Mouse (Mus musculus) cortical plate, adult 2 months (tissue): Measurements from ENCODE around the gene Tada1. TPM values are rescaled to one million over a fixed set of nuclear protein-coding genes. Genes with fewer than 3 reads are reported as not detected.

ENCODE experiments used
- H3K27ac ChIP-seq: fragments of 200-500 bp; 2 replicates; pipeline ENCODE4 v1.5.1; 2012; ENCODE audit warnings: low read length, control low read depth, inconsistent platforms; ENCODE audit not compliant: insufficient read depth
- H3K4me1 ChIP-seq: fragments of 200-500 bp; 2 replicates; pipeline ENCODE4 v1.6.1; 2011; ENCODE audit warnings: low read length; ENCODE audit not compliant: control insufficient read depth, insufficient read depth
- H3K4me3 ChIP-seq: fragments of 200-500 bp; 2 replicates; pipeline ENCODE4 v1.5.1; 2011; ENCODE audit warnings: mild to moderate bottlenecking, low read length, control low read depth; ENCODE audit not compliant: insufficient read depth
- CTCF ChIP-seq: fragments of 200-500 bp; IDR thresholded peaks from 2 replicates; pipeline ENCODE4 v1.5.1; 2011; ENCODE audit warnings: mild to moderate bottlenecking, control low read depth, low read length; ENCODE audit not compliant: insufficient read depth; ENCODE audit errors: extremely low read depth
- POLR2A ChIP-seq: fragments of 200-500 bp; IDR thresholded peaks from 2 replicates; pipeline ENCODE4 v1.6.1; 2011; ENCODE audit warnings: mild to moderate bottlenecking, low read length, control low read depth; ENCODE audit not compliant: insufficient read depth; ENCODE audit errors: extremely low read depth
- polyA plus RNA-seq: library from polyadenylated mRNA; depleted of rRNA; stranded (reverse); fragments of >200 nt; gene quantifications from 2 replicates; pipeline ENCODE4 v1.2.3, GENCODE M21; 2012; rRNA removed

Tada1 gene
- polyA plus RNA-seq, 1 experiment: 42.5 TPM

DNA sequence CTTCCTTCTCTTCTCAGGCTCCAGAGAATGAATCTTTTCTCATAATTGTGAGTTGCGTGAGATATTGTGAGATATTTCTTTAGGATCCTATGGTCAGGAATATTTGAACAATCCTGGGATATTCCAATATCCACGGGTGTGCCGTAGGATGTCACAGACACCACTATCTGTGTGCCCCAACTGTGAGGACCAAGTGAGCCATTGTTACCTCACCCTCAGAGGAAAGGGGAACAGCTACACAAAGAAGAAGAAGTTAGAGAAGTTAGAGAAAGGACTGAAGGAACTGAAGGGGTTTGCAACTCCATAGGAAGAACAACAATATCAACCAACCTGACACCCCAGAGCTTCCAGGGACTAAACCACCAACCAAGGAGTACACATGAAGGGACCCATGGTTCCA, 63.1 kb downstream of the Tada1 start:
- TF ChIP-seq POLR2A: no peak
- TF ChIP-seq CTCF: no peak

More for the DNA sequence above, 63.1 kb downstream of the Tada1 start:
- no peak overlapping the region for H3K4me3 ChIP-seq
- H3K27ac ChIP-seq: no peak overlapping the region
- H3K4me1 ChIP-seq: no peaks in the 10 kb centered on the region

Other genes with a start within 250 kb of the Tada1 start
- not detected in 2 replicates for gene Gpa33, start 248.9 kb upstream of the Tada1 start, polyA plus RNA-seq
- 0.06 TPM in 1 of 2 replicates, not detected in the other for gene Mael, start 140.3 kb upstream of the Tada1 start, polyA plus RNA-seq
- gene Ildr2, start 125.0 kb upstream of the Tada1 start, polyA plus RNA-seq: 27.8 and 28.9 TPM in 2 replicates
- 26.2 TPM in 2 replicates for gene Pogk, start 30.8 kb downstream of the Tada1 start, polyA plus RNA-seq
- gene Gm4846, start 118.5 kb downstream of the Tada1 start, polyA plus RNA-seq: not detected in 2 replicates